Mouse (Mus musculus) kidney, embryonic 14.5 days (tissue): ENCODE measurements at regions not wholly inside any gene's neighbourhood (a gene's known extent, or its start where the extent isn't known, plus 50 kb on each side); places are given as distances from the start of the nearest gene placed in this dataset.

Experiments used
- ATAC-seq: fragments of 200-750 bp; cut with Nextera tagmentation; 2 replicates; pipeline ENCODE4 v1.8.0; 2017; ENCODE audit warnings: moderate number of reproducible peaks, mild to moderate bottlenecking, moderate TSS enrichment, moderate library complexity; ENCODE audit not compliant: low FRiP score, low TSS enrichment
- H3K27ac ChIP-seq: fragments of 300-500 bp; sonication (generic); 2 replicates; pipeline ENCODE4 v1.5.1; 2014; ENCODE audit warnings: low read depth, mild to moderate bottlenecking, low read length, moderate library complexity, mixed read lengths
- H3K27me3 ChIP-seq: fragments of 300-500 bp; sonication (generic); 2 replicates; pipeline ENCODE4 v1.6.1; 2014; ENCODE audit warnings: mild to moderate bottlenecking, low read length; ENCODE audit not compliant: control insufficient read depth, insufficient read depth
- H3K36me3 ChIP-seq: fragments of 300-500 bp; sonication (generic); 2 replicates; pipeline ENCODE4 v1.6.1; 2014; ENCODE audit warnings: low read length, mixed read lengths; ENCODE audit not compliant: control insufficient read depth, insufficient read depth
- H3K4me1 ChIP-seq: fragments of 300-500 bp; sonication (generic); 2 replicates; pipeline ENCODE4 v1.6.1; 2014; ENCODE audit warnings: low read length, mixed read lengths; ENCODE audit not compliant: control insufficient read depth, insufficient read depth
- H3K4me2 ChIP-seq: fragments of 300-500 bp; sonication (generic); replicated peaks from 2 replicates; pipeline ENCODE4 v1.6.1; 2014; ENCODE audit warnings: low read depth, mild to moderate bottlenecking, low read length
- H3K4me3 ChIP-seq: fragments of 300-500 bp; sonication (generic); 2 replicates; pipeline ENCODE4 v1.5.1; 2014; ENCODE audit warnings: mild to moderate bottlenecking, low read length
- H3K9ac ChIP-seq: fragments of 300-500 bp; sonication (generic); 2 replicates; pipeline ENCODE4 v1.6.1; 2014; ENCODE audit warnings: low read depth, mild to moderate bottlenecking, low read length, moderate library complexity
- H3K9me3 ChIP-seq: fragments of 300-500 bp; sonication (generic); 2 replicates; pipeline ENCODE4 v1.6.1; 2016; ENCODE audit warnings: low read length; ENCODE audit not compliant: control insufficient read depth
- WGBS: fragments of 180-500 bp; shearing (Covaris S2); extraction: QIAGEN DNeasy Blood & Tissue Kit; methylation state at CpG from one replicate; pipeline ENCODE4 v1.1.7; 2014; 5-methylcytosine and 5-hydroxymethylcytosine counted together

DNA sequence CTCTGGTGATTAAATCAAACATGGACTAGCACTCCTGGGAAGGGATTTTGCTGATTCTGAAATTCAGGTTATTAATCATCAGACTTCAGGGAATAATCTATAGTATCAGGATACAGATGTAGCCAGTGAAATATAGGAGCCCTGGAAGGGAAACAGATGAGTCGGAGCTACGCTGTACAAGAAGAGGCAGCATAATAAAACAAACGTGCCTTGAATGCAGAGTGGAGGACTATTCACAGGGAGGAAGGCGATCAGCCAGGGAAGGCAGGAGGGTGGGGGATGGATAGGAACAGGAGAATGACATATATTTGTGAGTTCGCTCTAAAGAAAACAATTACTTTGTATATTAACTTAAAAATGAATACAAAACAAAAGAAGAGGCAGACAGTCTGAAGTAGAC lies 286.6 kb upstream of the Got2 start:
- Histone ChIP-seq H3K9ac (no peak overlapping the region), H3K27me3 (no peaks in the 10 kb centered on the region), H3K27ac (no peak overlapping the region), H3K9me3 (no peaks in the 10 kb centered on the region; the same call in 1 of the 2 replicates), H3K4me3 (no peak overlapping the region), H3K4me1 (no peaks in the 10 kb centered on the region), H3K4me2 (no peak overlapping the region), H3K36me3 (no peaks in the 10 kb centered on the region)
- no peak for ATAC-seq
- WGBS = 59% methylated on average over 5 of the region's 5 CpGs

DNA sequence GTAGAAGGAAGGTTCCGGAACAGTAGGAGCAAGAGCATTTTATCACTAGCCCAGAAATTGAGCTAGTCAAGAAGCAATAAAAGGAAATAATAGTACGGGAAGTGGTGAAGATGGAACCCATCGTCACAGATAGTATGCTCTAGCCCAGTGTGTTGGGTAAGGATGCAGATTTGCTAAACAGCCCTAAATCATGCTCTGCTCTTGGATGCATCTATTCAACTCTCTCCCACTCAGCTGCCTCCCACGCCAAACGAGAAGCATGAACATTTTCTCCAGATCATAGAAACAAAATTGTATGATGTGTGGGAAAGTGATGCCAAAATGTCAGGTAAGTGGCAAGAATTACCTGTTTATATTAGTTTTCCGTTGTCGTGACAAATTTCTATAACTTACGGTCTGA lies 276.6 kb upstream of the Got2 start:
- ATAC-seq = no peak
- H3K4me2 ChIP-seq = no peak overlapping the region
- 93% methylated on average over 8 of the region's 8 CpGs for WGBS
- no peaks in the 10 kb centered on the region for H3K9me3 ChIP-seq
- H3K4me1 ChIP-seq = no peaks in the 10 kb centered on the region
- H3K9ac ChIP-seq = no peak overlapping the region
- H3K4me3 ChIP-seq = no peak overlapping the region
- no peak overlapping the region for H3K27ac ChIP-seq
- H3K27me3 ChIP-seq = no peaks in the 10 kb centered on the region
- no peaks in the 10 kb centered on the region for H3K36me3 ChIP-seq

DNA sequence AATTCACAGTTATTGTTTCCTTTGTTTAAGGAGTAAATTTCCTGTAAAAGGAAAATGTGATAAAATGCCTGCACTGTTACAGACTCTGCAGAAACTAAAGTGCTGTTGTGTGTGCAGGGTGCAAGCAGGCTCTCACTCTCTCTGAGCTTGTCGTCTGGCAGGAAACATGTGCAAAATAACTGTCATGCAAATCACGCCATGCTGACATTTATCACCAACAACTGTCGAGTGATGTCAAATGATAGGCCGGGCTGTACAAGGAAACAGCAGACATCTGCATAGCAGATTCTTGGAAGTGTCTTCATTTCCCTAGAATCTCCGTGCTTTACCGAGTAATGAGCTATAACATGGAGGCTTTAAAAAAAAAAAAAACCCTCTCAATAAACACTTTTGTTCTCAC lies 271.6 kb upstream of the Got2 start:
- ATAC-seq = no peak
- Histone ChIP-seq H3K4me3 (no peak overlapping the region), H3K4me1 (no peaks in the 10 kb centered on the region), H3K4me2 (no peak overlapping the region), H3K27me3 (no peaks in the 10 kb centered on the region), H3K27ac (no peak overlapping the region), H3K36me3 (no peaks in the 10 kb centered on the region), H3K9ac (no peak overlapping the region), H3K9me3 (no peaks in the 10 kb centered on the region)
- 32% methylated on average over 6 of the region's 6 CpGs for WGBS

DNA sequence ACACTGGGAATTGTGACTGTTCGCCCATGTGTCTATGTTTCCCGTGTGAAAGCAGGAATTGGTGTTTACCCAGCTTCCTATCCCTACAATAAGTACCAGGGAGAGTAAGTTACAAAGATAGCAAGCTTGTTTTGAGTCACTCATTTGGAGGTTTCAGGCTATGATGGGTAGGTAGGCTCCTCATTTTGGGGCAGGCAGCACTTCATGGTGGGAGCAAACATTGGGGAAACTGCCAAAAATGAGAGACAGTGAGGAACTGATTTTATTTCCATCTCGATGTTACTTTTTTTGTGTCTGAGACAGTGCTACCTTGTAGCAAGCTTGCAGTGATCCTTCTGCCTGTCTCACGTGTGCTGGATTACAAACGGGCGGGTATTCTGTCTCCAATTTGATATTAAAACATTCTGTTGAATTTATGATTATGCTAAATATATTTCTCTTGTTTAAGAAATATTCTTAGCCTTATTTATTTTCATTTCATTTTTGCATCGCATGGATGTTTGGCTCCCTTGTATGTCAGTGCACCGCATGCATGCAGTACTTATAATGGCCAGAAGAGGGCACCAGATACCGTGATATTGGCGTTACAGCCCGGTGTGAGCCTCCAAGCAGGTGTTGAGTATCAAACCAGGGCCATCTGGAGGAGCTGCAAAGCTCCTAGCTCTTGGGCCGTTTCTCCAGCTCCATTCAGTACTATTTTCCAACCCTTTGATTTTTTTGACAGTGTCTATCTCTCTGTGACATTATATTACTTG lies 264.3 kb upstream of the Got2 start:
- H3K36me3 ChIP-seq = no peaks in the 10 kb centered on the region
- ATAC-seq = peak; percentile 20; the same call in 1 of the 2 replicates
- H3K9me3 ChIP-seq = no peaks in the 10 kb centered on the region
- no peak overlapping the region for H3K27ac ChIP-seq
- no peak overlapping the region for H3K4me2 ChIP-seq
- no peak overlapping the region for H3K9ac ChIP-seq
- no peak overlapping the region for H3K4me3 ChIP-seq
- no peaks in the 10 kb centered on the region for H3K4me1 ChIP-seq
- no peaks in the 10 kb centered on the region for H3K27me3 ChIP-seq
- WGBS = 40% methylated on average over 12 of the region's 12 CpGs

DNA sequence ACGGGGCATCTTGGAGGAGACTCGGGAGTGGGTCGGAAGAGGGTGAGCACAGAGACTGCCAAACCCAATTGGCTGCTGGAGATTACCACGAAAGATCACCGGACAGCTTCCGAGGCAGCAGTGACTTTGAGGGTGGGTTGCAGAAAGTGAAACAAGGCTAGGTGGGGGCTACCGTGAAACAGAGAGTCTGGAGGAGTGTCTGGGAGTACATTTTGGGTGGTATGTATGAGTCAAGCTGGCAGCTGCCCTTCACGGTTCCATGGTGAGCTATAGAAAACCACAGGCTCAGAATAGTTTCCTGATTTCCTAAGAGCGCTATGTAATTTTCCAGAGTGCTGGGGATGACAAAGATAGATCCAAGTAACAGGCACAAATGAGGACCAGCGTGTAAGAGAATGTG lies 263.7 kb upstream of the Got2 start:
- H3K4me3 ChIP-seq = no peak overlapping the region
- no peak for ATAC-seq
- no peak overlapping the region for H3K9ac ChIP-seq
- WGBS = 80% methylated on average over 10 of the region's 10 CpGs
- no peaks in the 10 kb centered on the region for H3K36me3 ChIP-seq
- no peaks in the 10 kb centered on the region for H3K27me3 ChIP-seq
- H3K27ac ChIP-seq = no peak overlapping the region
- no peaks in the 10 kb centered on the region for H3K4me1 ChIP-seq
- H3K4me2 ChIP-seq = no peak overlapping the region
- no peaks in the 10 kb centered on the region for H3K9me3 ChIP-seq

DNA sequence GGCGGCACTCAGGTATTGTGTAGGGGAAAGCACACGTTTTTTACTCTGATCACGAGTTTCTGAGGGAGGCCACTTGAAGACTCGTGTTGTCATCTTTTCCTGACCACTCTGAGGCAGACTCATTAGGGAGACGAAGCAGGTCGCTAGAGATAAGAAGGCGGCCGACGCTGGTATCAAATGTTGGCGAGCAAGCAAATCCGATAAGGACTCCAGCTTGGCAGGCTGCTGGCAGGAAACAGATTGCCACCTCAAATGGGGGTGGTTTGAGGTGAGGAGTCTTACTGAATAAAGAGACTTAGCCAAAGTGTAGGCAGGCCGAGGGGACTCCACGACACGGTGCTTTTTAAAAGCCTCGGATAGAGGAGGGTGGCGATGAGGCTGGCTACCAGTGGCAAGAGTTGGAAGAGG lies 262.7 kb upstream of the Got2 start:
- Histone ChIP-seq H3K27ac (no peak overlapping the region), H3K4me3 (no peak overlapping the region), H3K4me1 (no peaks in the 10 kb centered on the region), H3K36me3 (no peaks in the 10 kb centered on the region), H3K27me3 (no peaks in the 10 kb centered on the region), H3K9ac (no peak overlapping the region), H3K4me2 (no peak overlapping the region), H3K9me3 (no peaks in the 10 kb centered on the region)
- no peak for ATAC-seq
- WGBS = 82% methylated on average over 16 of the region's 16 CpGs

DNA sequence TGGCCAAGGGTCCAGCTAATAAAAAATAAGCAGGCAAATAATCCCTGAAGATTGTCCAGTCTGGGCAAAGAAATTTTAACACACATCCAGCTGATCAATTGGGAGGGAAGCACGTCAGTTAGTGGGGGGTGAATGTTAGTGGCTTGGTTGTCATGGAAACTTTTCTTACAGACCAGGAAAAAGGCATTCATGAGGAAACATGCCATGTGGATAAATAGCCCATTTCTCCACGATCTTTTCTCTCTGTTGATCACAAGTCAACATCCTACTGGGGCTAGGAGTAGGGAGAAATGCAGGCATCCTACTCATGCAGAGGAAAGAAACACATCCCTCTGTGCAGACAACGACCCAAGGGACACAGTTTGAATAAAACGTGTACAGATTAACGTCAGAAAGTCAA lies 243.8 kb upstream of the Got2 start:
- H3K27me3 ChIP-seq = no peaks in the 10 kb centered on the region
- H3K27ac ChIP-seq = no peak overlapping the region
- WGBS = 56% methylated on average over 5 of the region's 5 CpGs
- no peak overlapping the region for H3K4me3 ChIP-seq
- no peaks in the 10 kb centered on the region for H3K9me3 ChIP-seq
- no peak for ATAC-seq
- H3K4me2 ChIP-seq = no peak overlapping the region
- H3K36me3 ChIP-seq = no peaks in the 10 kb centered on the region
- H3K4me1 ChIP-seq = no peaks in the 10 kb centered on the region
- H3K9ac ChIP-seq = no peak overlapping the region

DNA sequence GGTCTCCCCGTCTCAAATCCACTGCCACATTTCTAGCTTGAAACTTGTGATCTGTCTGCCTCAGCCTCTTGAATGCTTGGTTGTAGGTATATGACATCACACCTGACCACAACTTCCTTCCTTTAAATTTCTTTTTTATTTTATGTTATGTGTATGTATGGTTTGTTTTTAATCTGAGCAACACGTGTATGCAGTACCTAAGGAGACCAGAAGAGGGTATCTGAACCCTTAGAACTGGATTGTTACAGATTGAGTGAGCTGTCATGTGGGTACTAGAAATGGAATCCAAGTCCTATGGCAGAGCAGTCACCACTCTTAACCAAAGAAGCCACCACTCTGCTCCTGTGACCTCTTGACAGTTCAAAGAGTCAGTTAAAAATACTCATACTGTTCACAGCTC lies 240.0 kb upstream of the Got2 start:
- Histone ChIP-seq H3K27ac (no peak overlapping the region), H3K9me3 (no peaks in the 10 kb centered on the region), H3K27me3 (no peaks in the 10 kb centered on the region), H3K4me2 (no peak overlapping the region), H3K4me3 (no peak overlapping the region), H3K36me3 (no peaks in the 10 kb centered on the region), H3K4me1 (no peaks in the 10 kb centered on the region), H3K9ac (no peak overlapping the region)
- 89% methylated on average over 2 of the region's 2 CpGs for WGBS
- ATAC-seq = no peak

DNA sequence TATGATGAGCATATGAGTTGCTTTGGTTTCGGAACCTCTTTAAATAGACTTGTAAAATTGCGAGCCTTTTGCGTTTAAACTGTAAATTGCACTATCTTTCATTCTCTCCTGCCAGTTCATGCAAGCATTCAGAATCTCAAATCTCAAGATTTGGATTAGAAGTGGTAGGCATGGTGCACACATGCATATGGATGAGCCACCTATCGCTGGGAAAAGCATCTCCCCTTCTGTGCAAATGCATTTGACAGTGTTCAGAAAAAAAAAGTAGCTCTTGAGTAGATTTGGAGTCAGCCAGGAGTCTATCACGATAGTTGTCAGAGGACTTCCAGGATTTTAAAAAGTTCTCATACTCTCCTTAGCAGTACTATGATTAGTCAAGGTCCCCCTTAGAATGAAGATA lies 212.5 kb upstream of the Got2 start:
- Histone ChIP-seq H3K9ac (no peak overlapping the region), H3K27me3 (no peaks in the 10 kb centered on the region), H3K27ac (no peak overlapping the region), H3K4me3 (no peak overlapping the region), H3K4me2 (no peak overlapping the region), H3K9me3 (no peaks in the 10 kb centered on the region), H3K4me1 (no peaks in the 10 kb centered on the region), H3K36me3 (no peaks in the 10 kb centered on the region)
- ATAC-seq = no peak
- WGBS = 80% methylated on average over 5 of the region's 5 CpGs
